In genomic region chr2:45089251-45089530, GRCm38 (mm10) we compare ENCODE assay signal across 14 mouse cellular contexts. TPM values are rescaled to one million over a fixed set of nuclear protein-coding genes. Genes with fewer than 3 reads are reported as not detected.
DNase-seq lines count a peak whose midpoint lies in the region; ATAC-seq and TF ChIP-seq lines count a peak whose summit lies in the region.
"Had no signal": no experiment of that assay in that cellular context is flagged by ENCODE, and none has a peak within 500 bp of the region (broad histone marks: within the 10 kb centered on the region; RNA-seq: fewer than 3 reads in every experiment).

No protein-coding gene starts in this region.

- H3K4me1 ChIP-seq in embryonic facial prominence, embryonic 13.5 days = peaks cover 31% of the 10 kb centered on the region
- peaks cover 53% of the 10 kb centered on the region for H3K4me1 ChIP-seq in embryonic facial prominence, embryonic 10.5 days
- peaks cover 40% of the 10 kb centered on the region for H3K4me1 ChIP-seq in hindbrain, embryonic 15.5 days (replicated peaks)
- peaks cover 9% of the 10 kb centered on the region for H3K4me1 ChIP-seq in olfactory bulb, adult 2 months (ENCODE audit: control insufficient read depth, insufficient read depth, low read length)

- intact Hi-C loops in left cerebral cortex, adult 2 months (cut with DNase I) = no loop called here

- H3K27ac ChIP-seq in embryonic facial prominence, embryonic 13.5 days = 0 out of 2 replicates have a peak overlapping the region, but pooled peaks have one; percentile 48
- H3K27ac ChIP-seq in embryonic facial prominence, embryonic 10.5 days (replicated peaks) = no peak overlapping the region
- H3K27ac ChIP-seq in left cerebral cortex, adult 2 months = peak overlapping the region; percentile 89
- H3K27ac ChIP-seq in hindbrain, embryonic 15.5 days (replicated peaks) = peak overlapping the region; percentile 43
- H3K27ac ChIP-seq in olfactory bulb, adult 2 months (ENCODE audit: insufficient read depth, low read depth, low read length) = peak overlapping the region; percentile 58
- H3K27ac ChIP-seq: liver, embryonic 15.5 days had no signal

- TF ChIP-seq POLR2A in olfactory bulb, adult 2 months (IDR thresholded peaks at IDR 0.05; ENCODE audit: insufficient read depth, low read depth, low read length) = no peak

- H3K4me3 ChIP-seq in embryonic facial prominence, embryonic 13.5 days = no peak overlapping the region
- no peak overlapping the region for H3K4me3 ChIP-seq in embryonic facial prominence, embryonic 10.5 days
- no peak overlapping the region for H3K4me3 ChIP-seq in left cerebral cortex, adult 2 months
- H3K4me3 ChIP-seq in hindbrain, embryonic 15.5 days = no peak overlapping the region
- no peak overlapping the region for H3K4me3 ChIP-seq in olfactory bulb, adult 2 months (ENCODE audit: insufficient read depth, low read depth, low read length)
- H3K4me3 ChIP-seq: liver, embryonic 15.5 days had no signal

- peaks cover 12% of the 10 kb centered on the region for H3K36me3 ChIP-seq in embryonic facial prominence, embryonic 13.5 days
- H3K36me3 ChIP-seq in embryonic facial prominence, embryonic 10.5 days (replicated peaks) = peaks cover 9% of the 10 kb centered on the region
- H3K36me3 ChIP-seq in hindbrain, embryonic 15.5 days = no peaks in the 10 kb centered on the region

- H3K4me2 ChIP-seq in embryonic facial prominence, embryonic 13.5 days = no peak overlapping the region
- no peak overlapping the region for H3K4me2 ChIP-seq in hindbrain, embryonic 15.5 days
- H3K4me2 ChIP-seq: liver, embryonic 15.5 days had no signal

- no peaks in the 10 kb centered on the region for H3K27me3 ChIP-seq in embryonic facial prominence, embryonic 13.5 days
- H3K27me3 ChIP-seq in embryonic facial prominence, embryonic 10.5 days (replicated peaks; ENCODE audit: low read depth, poor library complexity, severe bottlenecking) = no peaks in the 10 kb centered on the region
- no peaks in the 10 kb centered on the region for H3K27me3 ChIP-seq in hindbrain, embryonic 15.5 days
- H3K27me3 ChIP-seq: liver, embryonic 15.5 days had no signal

- ATAC-seq in embryonic facial prominence, embryonic 13.5 days (ENCODE audit: insufficient number of reproducible peaks, insufficient read depth, low FRiP score, low TSS enrichment, low read depth) = no peak
- no peak for ATAC-seq in hindbrain, embryonic 15.5 days (ENCODE audit: low FRiP score, low read depth)
- ATAC-seq in megakaryocyte-erythroid progenitor cell, adult 5-6 weeks (replicated peaks; ENCODE audit: low FRiP score, low TSS enrichment, poor library complexity, severe bottlenecking) = no peak

- no peak for DNase-seq in embryonic facial prominence, embryonic 10.5 days (ENCODE audit: low spot score)
- no peak for DNase-seq in left cerebral cortex, adult 2 months (ENCODE audit: extremely low spot score in 1 of 2, low spot score in 2 of 2)
- no peak for DNase-seq in left cerebral cortex, adult 9 months (ENCODE audit: low spot score in 2 of 2)
- no peak for DNase-seq in adrenal gland, postnatal 25 days
- DNase-seq: adrenal gland, postnatal 36 days; cerebellum, adult 2 months; layer of hippocampus, adult 9-11 months; left cerebral cortex, postnatal 4 days; lung, postnatal 36 days had no signal

- no peak overlapping the region for H3K9ac ChIP-seq in embryonic facial prominence, embryonic 13.5 days
- no peak overlapping the region for H3K9ac ChIP-seq in hindbrain, embryonic 15.5 days
- H3K9ac ChIP-seq: liver, embryonic 15.5 days had no signal

- H3K9me3 ChIP-seq in embryonic facial prominence, embryonic 13.5 days = no peaks in the 10 kb centered on the region
- no peaks in the 10 kb centered on the region for H3K9me3 ChIP-seq in embryonic facial prominence, embryonic 10.5 days
- H3K9me3 ChIP-seq in hindbrain, embryonic 15.5 days = no peaks in the 10 kb centered on the region
- H3K9me3 ChIP-seq: liver, embryonic 15.5 days had no signal

- TF ChIP-seq CTCF in left cerebral cortex, adult 2 months (IDR thresholded peaks at IDR 0.05) = no peak
- no peak for TF ChIP-seq CTCF in olfactory bulb, adult 2 months (IDR thresholded peaks at IDR 0.05; ENCODE audit: insufficient read depth, low read depth, low read length)

- WGBS in embryonic facial prominence, embryonic 13.5 days = 63% methylated on average over 3 of the region's 3 CpGs
- WGBS in embryonic facial prominence, embryonic 10.5 days = 56% methylated on average over 3 of the region's 3 CpGs
- WGBS in hindbrain, embryonic 15.5 days = 42% methylated on average over 3 of the region's 3 CpGs
- WGBS in olfactory bulb, adult 2 months = 19% methylated on average over 3 of the region's 3 CpGs

RNA-seq across cellular contexts. Expression of gene Zeb2, which starts 28.0 kb away (rescaled TPM):
- 85.7 and 96.4 TPM in 2 replicates for polyA plus RNA-seq in embryonic facial prominence, embryonic 13.5 days (2015; fragmentation: Nextera tagmentation; extraction: Ambion mirVana)
- 20.9 and 27.8 TPM in 2 replicates for polyA plus RNA-seq in embryonic facial prominence, embryonic 10.5 days (2016; fragmentation: Nextera tagmentation; extraction: Ambion mirVana)
- total RNA-seq in left cerebral cortex, adult 2 months (2021) = 100 to 1,000 TPM; 156 to 181 TPM
- 37.0 and 38.0 TPM in 2 replicates for polyA plus RNA-seq in hindbrain, embryonic 15.5 days (2015; fragmentation: Nextera tagmentation; extraction: Ambion mirVana)
- polyA plus RNA-seq in olfactory bulb, adult 2 months (2012; ENCODE audit: insufficient read depth, insufficient read length, low replicate concordance, missing spikeins) = 125 and 1,127 TPM in 2 replicates
- total RNA-seq in adrenal gland, postnatal 25 days (2021) = 170 and 221 TPM in 2 replicates
- total RNA-seq in megakaryocyte-erythroid progenitor cell, adult 5-6 weeks (2014; fragmentation: Nextera tagmentation) = 118 and 125 TPM in 2 replicates
- total RNA-seq in megakaryocyte-erythroid progenitor cell, adult 5-6 weeks (2017) = 113 and 119 TPM in 2 replicates
